Mouse (Mus musculus): ENCODE data around the gene Rabl2. TPM values are rescaled to one million over a fixed set of nuclear protein-coding genes. Genes with fewer than 3 reads are reported as not detected.
A peak's percentile ranks its signal among the peaks of the same experiment; 100 is the strongest.

The Rabl2 gene
- 6.2 and 7.2 TPM in 2 replicates for polyA plus RNA-seq (2012; rRNA removed)

- 1% methylated on average over 35 of the region's 35 CpGs for WGBS
These were observed at the start of gene Rabl2 for GRCm38 (mm10) chr15:89591723-89592455. Gene Rabl2, minus strand, starts transcription at chr15:89591923.

GRCm38 (mm10) chr15:89623626-89623959 is 31.9 kb upstream of the Rabl2 start:
- WGBS = 6% methylated on average over 6 of the region's 6 CpGs
- peak; percentile 18 for DNase-seq (ENCODE audit: low read depth, low spot score)

More at GRCm38 (mm10) chr15:89591723-89592455, at the start of gene Rabl2:
- DNase-seq (ENCODE audit: low read depth, low spot score) = peak; percentile 27

- 55% methylated on average over 5 of the region's 5 CpGs for WGBS
- DNase-seq (ENCODE audit: low read depth, low spot score) = no peak
These were observed 31.4 kb upstream of the Rabl2 start for GRCm38 (mm10) chr15:89622959-89623625.

GRCm38 (mm10) chr15:89622312-89622958 is 30.7 kb upstream of the Rabl2 start:
- 75% methylated on average over 12 of the region's 12 CpGs for WGBS
- no peak for DNase-seq (ENCODE audit: low read depth, low spot score)

- DNase-seq (ENCODE audit: low read depth, low spot score) = no peak
- 78% methylated on average over 9 of the region's 9 CpGs for WGBS
These were observed 16.2 kb upstream of the Rabl2 start for GRCm38 (mm10) chr15:89607888-89608287.

GRCm38 (mm10) chr15:89607480-89607879 is 15.8 kb upstream of the Rabl2 start:
- 81% methylated on average over 8 of the region's 8 CpGs for WGBS
- DNase-seq (ENCODE audit: low read depth, low spot score) = no peak

- no peak for DNase-seq (ENCODE audit: low read depth, low spot score)
These were observed 14.3 kb upstream of the Rabl2 start for GRCm38 (mm10) chr15:89605822-89606570.

GRCm38 (mm10) chr15:89592548-89592947 is 825 bp upstream of the Rabl2 start:
- 46% methylated on average over 4 of the region's 4 CpGs for WGBS
- DNase-seq (ENCODE audit: low read depth, low spot score) = no peak

More at GRCm38 (mm10) chr15:89605822-89606570, 14.3 kb upstream of the Rabl2 start:
- WGBS = 68% methylated on average over 12 of the region's 12 CpGs

- under 1% methylated on average over 30 of the region's 30 CpGs for WGBS
- DNase-seq (ENCODE audit: low read depth, low spot score) = peak; percentile 2
These were observed 406 bp downstream of the Rabl2 start for GRCm38 (mm10) chr15:89591317-89591716.

GRCm38 (mm10) chr15:89589146-89589545 is 2.6 kb downstream of the Rabl2 start:
- WGBS = 75% methylated on average over 5 of the region's 5 CpGs
- DNase-seq (ENCODE audit: low read depth, low spot score) = no peak

GRCm38 (mm10) chr15:89585631-89586030 is 6.1 kb downstream of the Rabl2 start:
- WGBS = 91% methylated on average over 11 of the region's 11 CpGs
- DNase-seq (ENCODE audit: low read depth, low spot score) = no peak

GRCm38 (mm10) chr15:89585101-89585500 is 6.6 kb downstream of the Rabl2 start:
- 87% methylated on average over 5 of the region's 5 CpGs for WGBS
- DNase-seq (ENCODE audit: low read depth, low spot score) = no peak

- 84% methylated on average over 7 of the region's 7 CpGs for WGBS
- DNase-seq (ENCODE audit: low read depth, low spot score) = no peak
These were observed 9.2 kb downstream of the Rabl2 start for GRCm38 (mm10) chr15:89582494-89582893.

GRCm38 (mm10) chr15:89572147-89572546 is 19.6 kb downstream of the Rabl2 start:
- 68% methylated on average over 8 of the region's 8 CpGs for WGBS
- no peak for DNase-seq (ENCODE audit: low read depth, low spot score)

GRCm38 (mm10) chr15:89568114-89568513 is 23.6 kb downstream of the Rabl2 start, which contains the start of gene Acr:
Gene Acr, plus strand, starts transcription at chr15:89568326.
- 83% methylated on average over 6 of the region's 6 CpGs for WGBS
- DNase-seq (ENCODE audit: low read depth, low spot score) = no peak

GRCm38 (mm10) chr15:89559202-89559731 is 32.5 kb downstream of the Rabl2 start:
- WGBS = 45% methylated on average over 10 of the region's 10 CpGs
- no peak for DNase-seq (ENCODE audit: low read depth, low spot score)

GRCm38 (mm10) chr15:89557996-89558390 is 33.7 kb downstream of the Rabl2 start:
- WGBS = 23% methylated on average over 34 of the region's 34 CpGs
- no peak for DNase-seq (ENCODE audit: low read depth, low spot score)

- 24% methylated on average over 40 of the region's 40 CpGs for WGBS
These were observed 34.3 kb downstream of the Rabl2 start for GRCm38 (mm10) chr15:89557179-89557995.

More at GRCm38 (mm10) chr15:89557179-89557995, 34.3 kb downstream of the Rabl2 start:
- no peak for DNase-seq (ENCODE audit: low read depth, low spot score)

Measured in large intestine, adult 2 months (tissue).